Mouse (Mus musculus) limb, embryonic 13.5 days (tissue): ENCODE data around the gene Cyp2d26. TPM values are rescaled to one million over a fixed set of nuclear protein-coding genes. Genes with fewer than 3 reads are reported as not detected.
A peak's percentile ranks its signal among the peaks of the same experiment; 100 is the strongest.

Experiments
- ATAC-seq: fragments of 200-750 bp; cut with Nextera tagmentation; 2 replicates; pipeline ENCODE4 v1.8.0; 2017; ENCODE audit warnings: low read depth, moderate number of reproducible peaks, moderate TSS enrichment; ENCODE audit not compliant: low FRiP score
- H3K27ac ChIP-seq: fragments of 300-500 bp; sonication (generic); 2 replicates; pipeline ENCODE4 v1.5.1; 2015; ENCODE audit warnings: inconsistent platforms, mild to moderate bottlenecking, moderate library complexity
- H3K27me3 ChIP-seq: fragments of 300-500 bp; sonication (generic); 2 replicates; pipeline ENCODE4 v1.6.1; 2015; ENCODE audit warnings: mild to moderate bottlenecking, inconsistent platforms
- H3K36me3 ChIP-seq: fragments of 300-500 bp; sonication (generic); 2 replicates; pipeline ENCODE4 v1.6.1; 2015; ENCODE audit warnings: inconsistent platforms, mild to moderate bottlenecking, moderate library complexity
- H3K4me1 ChIP-seq: fragments of 300-500 bp; sonication (generic); 2 replicates; pipeline ENCODE4 v1.6.1; 2015; ENCODE audit warnings: inconsistent platforms
- H3K4me2 ChIP-seq: fragments of 300-500 bp; sonication (generic); replicated peaks from 2 replicates; pipeline ENCODE4 v1.6.1; 2015; ENCODE audit warnings: inconsistent platforms, mild to moderate bottlenecking, moderate library complexity
- H3K4me3 ChIP-seq: fragments of 300-500 bp; sonication (generic); 2 replicates; pipeline ENCODE4 v1.5.1; 2015; ENCODE audit warnings: moderate library complexity, mild to moderate bottlenecking, inconsistent platforms
- H3K9ac ChIP-seq: fragments of 300-500 bp; sonication (generic); 2 replicates; pipeline ENCODE4 v1.6.1; 2015; ENCODE audit warnings: mild to moderate bottlenecking, inconsistent platforms
- H3K9me3 ChIP-seq: fragments of 300-500 bp; sonication (generic); 2 replicates; pipeline ENCODE4 v1.6.1; 2016; ENCODE audit warnings: inconsistent platforms
- WGBS: fragments of 180-500 bp; shearing (Covaris S2); methylation state at CpG from one replicate; pipeline ENCODE4 v1.1.7; 2015; 5-methylcytosine and 5-hydroxymethylcytosine counted together
- polyA plus RNA-seq: library from polyadenylated mRNA; unstranded; fragments of >200 nt; fragmentation: Nextera tagmentation; extraction: Ambion mirVana; gene quantifications from 2 replicates; pipeline ENCODE4 v1.2.1, GENCODE M21; 2015

Gene Cyp2d26
- not detected in 2 replicates for polyA plus RNA-seq

- H3K4me3 ChIP-seq: no peak within 1 kb of the TSS
- H3K9me3 ChIP-seq: no peaks in the 10 kb centered on the region
- no peak within 1 kb of the TSS for H3K9ac ChIP-seq
- no peak within 1 kb of the TSS for H3K4me2 ChIP-seq
- 81% methylated on average over 5 of the region's 5 CpGs for WGBS
- no peaks in the 10 kb centered on the region for H3K4me1 ChIP-seq
- H3K27me3 ChIP-seq: no peaks in the 10 kb centered on the region
- ATAC-seq: no peak
- H3K27ac ChIP-seq: no peak within 1 kb of the TSS
- H3K36me3 ChIP-seq: no peaks in the 10 kb centered on the region
These were observed at the start of gene Cyp2d26 for GRCm38 (mm10) chr15:82794277-82794676. TSS of gene Cyp2d26 (minus strand) at chr15:82794294.

DNA sequence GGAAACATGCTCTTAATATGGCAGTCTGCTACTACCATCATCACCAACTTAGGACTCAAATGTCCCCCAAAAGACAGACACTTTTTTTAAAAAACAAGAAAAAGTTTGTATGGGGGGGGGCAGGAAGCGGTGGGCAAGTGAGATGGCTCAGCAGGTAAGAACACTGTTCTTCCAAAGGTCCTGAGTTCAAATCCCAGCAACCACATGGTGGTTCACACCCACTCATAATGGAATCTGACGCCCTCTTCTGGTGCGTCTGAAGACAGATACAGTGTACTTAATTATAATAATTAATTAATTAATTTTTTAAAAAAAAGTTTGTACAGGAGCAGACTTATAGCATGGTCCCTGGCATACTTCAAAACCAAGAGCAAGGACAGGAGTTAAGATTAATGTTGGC lies 45.1 kb upstream of the Cyp2d26 start:
- ATAC-seq: no peak
- no peaks in the 10 kb centered on the region for H3K9me3 ChIP-seq
- WGBS: 94% methylated on average over 3 of the region's 3 CpGs

DNA sequence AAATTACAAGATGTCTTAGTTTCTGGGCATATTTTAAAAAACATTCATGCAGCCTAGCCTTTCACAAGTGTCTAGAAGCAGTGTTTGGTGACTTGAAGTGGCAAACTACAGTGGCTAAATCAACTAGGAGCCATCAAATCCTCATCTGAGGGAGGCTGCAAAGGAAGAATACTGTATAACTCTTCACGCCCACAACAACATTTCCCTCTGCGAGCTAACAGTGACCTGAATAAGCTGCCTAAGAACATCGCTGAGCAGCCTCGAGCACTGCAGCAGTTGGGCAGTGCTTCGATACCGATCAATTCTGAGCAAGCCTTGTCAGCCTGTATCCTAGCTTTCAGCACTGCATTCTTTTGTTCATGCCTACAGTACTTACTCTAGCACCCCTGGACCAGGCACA lies 35.8 kb upstream of the Cyp2d26 start:
- Histone ChIP-seq H3K9me3 (no peaks in the 10 kb centered on the region), H3K4me3 (no peak overlapping the region), H3K9ac (no peak overlapping the region), H3K27ac (no peak overlapping the region), H3K4me2 (no peak overlapping the region), H3K36me3 (peaks cover 18% of the 10 kb centered on the region), H3K4me1 (no peaks in the 10 kb centered on the region), H3K27me3 (no peaks in the 10 kb centered on the region)
- 91% methylated on average over 6 of the region's 6 CpGs for WGBS
- no peak for ATAC-seq

More for the DNA sequence above, 45.1 kb upstream of the Cyp2d26 start:
- Histone ChIP-seq H3K27me3 (no peaks in the 10 kb centered on the region), H3K27ac (no peak overlapping the region), H3K4me2 (no peak overlapping the region), H3K9ac (no peak overlapping the region), H3K36me3 (peaks cover 20% of the 10 kb centered on the region), H3K4me1 (no peaks in the 10 kb centered on the region), H3K4me3 (no peak overlapping the region)

DNA sequence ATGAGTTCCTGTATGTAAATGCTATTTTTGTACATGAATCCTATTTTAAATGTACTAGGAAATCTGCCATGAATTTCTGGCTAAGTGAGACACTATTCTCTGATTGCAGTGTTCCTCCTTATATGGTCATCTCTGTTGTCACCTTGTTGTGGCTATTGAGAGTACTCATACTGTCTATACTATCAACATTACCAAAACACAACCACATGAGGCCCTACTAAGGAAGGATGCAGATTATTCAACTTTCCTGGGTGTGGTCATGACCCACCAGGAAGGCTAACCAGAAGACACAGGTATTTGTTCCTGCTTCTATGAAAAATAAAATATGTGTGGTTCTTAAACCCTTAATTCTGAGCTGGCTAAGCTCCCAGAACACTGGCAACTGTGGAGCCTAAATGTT lies 31.8 kb upstream of the Cyp2d26 start:
- no peak for ATAC-seq
- H3K36me3 ChIP-seq: peaks cover 23% of the 10 kb centered on the region
- no peak overlapping the region for H3K27ac ChIP-seq
- H3K4me3 ChIP-seq: no peak overlapping the region
- H3K9me3 ChIP-seq: no peaks in the 10 kb centered on the region
- no peak overlapping the region for H3K9ac ChIP-seq
- no peaks in the 10 kb centered on the region for H3K27me3 ChIP-seq
- no peak overlapping the region for H3K4me2 ChIP-seq
- no peaks in the 10 kb centered on the region for H3K4me1 ChIP-seq

GRCm38 (mm10) chr15:82822347-82822746 lies 28.3 kb upstream of the Cyp2d26 start:
- Histone ChIP-seq H3K9ac (no peak overlapping the region), H3K4me3 (no peak overlapping the region), H3K36me3 (peaks cover 30% of the 10 kb centered on the region), H3K27me3 (no peaks in the 10 kb centered on the region), H3K27ac (no peak overlapping the region), H3K4me1 (no peaks in the 10 kb centered on the region), H3K9me3 (no peaks in the 10 kb centered on the region), H3K4me2 (no peak overlapping the region)
- whole genome bisulfite sequencing: 60% methylated on average over 3 of the region's 4 CpGs
- ATAC-seq: no peak

DNA sequence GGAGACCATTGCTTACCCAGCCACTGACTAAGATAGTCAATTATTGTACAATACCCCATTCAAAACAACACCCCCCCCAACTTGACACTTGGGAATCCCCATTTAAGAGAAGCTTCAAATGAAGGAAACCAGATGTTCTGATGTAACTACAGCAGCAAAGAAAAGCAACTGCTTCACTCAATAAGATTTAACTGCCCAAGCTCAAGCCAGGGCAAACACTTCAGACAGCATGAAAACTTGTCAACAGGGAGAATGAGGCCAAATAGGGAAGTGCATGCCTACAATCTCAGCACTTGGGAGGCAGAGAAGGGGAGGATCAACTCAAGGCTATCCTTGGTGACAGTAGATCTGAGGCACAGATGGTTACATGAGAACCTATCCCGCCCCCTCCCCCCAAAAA lies 27.6 kb upstream of the Cyp2d26 start:
- Histone ChIP-seq H3K9ac (no peak overlapping the region), H3K4me1 (no peaks in the 10 kb centered on the region), H3K36me3 (peaks cover 26% of the 10 kb centered on the region), H3K4me3 (no peak overlapping the region), H3K27ac (no peak overlapping the region), H3K9me3 (no peaks in the 10 kb centered on the region), H3K4me2 (no peak overlapping the region), H3K27me3 (no peaks in the 10 kb centered on the region)
- 83% methylated on average over 1 of the region's 1 CpGs for WGBS
- no peak for ATAC-seq

- H3K36me3 ChIP-seq: peaks cover 43% of the 10 kb centered on the region
These were observed 21.2 kb upstream of the Cyp2d26 start for GRCm38 (mm10) chr15:82815296-82815695.

GRCm38 (mm10) chr15:82814806-82815205 lies 20.7 kb upstream of the Cyp2d26 start:
- Histone ChIP-seq H3K9me3 (no peaks in the 10 kb centered on the region), H3K4me1 (no peaks in the 10 kb centered on the region), H3K4me2 (no peak overlapping the region), H3K27me3 (no peaks in the 10 kb centered on the region), H3K9ac (no peak overlapping the region), H3K4me3 (no peak overlapping the region), H3K36me3 (peaks cover 48% of the 10 kb centered on the region), H3K27ac (no peak overlapping the region)
- no peak for ATAC-seq
- 70% methylated on average over 4 of the region's 4 CpGs for WGBS

More at GRCm38 (mm10) chr15:82815296-82815695, 21.2 kb upstream of the Cyp2d26 start:
- Histone ChIP-seq H3K4me1 (no peaks in the 10 kb centered on the region), H3K4me2 (no peak overlapping the region), H3K27ac (no peak overlapping the region), H3K4me3 (no peak overlapping the region), H3K9ac (no peak overlapping the region), H3K27me3 (no peaks in the 10 kb centered on the region), H3K9me3 (no peaks in the 10 kb centered on the region)
- ATAC-seq: no peak
- 86% methylated on average over 4 of the region's 4 CpGs for WGBS

DNA sequence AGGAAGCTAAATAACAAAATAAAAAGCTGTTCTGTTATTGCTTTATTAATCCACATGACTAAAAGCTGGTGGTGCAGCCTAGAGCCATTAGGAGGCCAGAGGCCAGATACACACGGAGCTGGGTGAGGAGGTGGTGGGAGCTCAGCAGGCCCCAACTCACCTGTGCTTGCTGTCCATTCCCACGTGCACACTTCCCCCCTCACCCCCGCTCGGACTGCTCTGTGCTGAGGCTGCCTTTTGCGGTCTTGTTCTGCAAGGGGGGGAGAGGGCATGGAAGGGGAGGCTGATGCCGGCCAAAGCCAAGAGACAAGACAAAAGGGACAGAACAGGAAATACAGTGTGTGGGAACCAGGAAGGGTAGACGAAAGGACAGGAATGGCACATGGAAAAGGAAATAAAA lies 20.2 kb upstream of the Cyp2d26 start:
- Histone ChIP-seq H3K27me3 (no peaks in the 10 kb centered on the region), H3K4me2 (no peak overlapping the region), H3K4me1 (no peaks in the 10 kb centered on the region), H3K27ac (no peak overlapping the region), H3K9me3 (no peaks in the 10 kb centered on the region), H3K9ac (no peak overlapping the region), H3K36me3 (peaks cover 53% of the 10 kb centered on the region), H3K4me3 (no peak overlapping the region)
- ATAC-seq: no peak
- WGBS: 83% methylated on average over 7 of the region's 7 CpGs

DNA sequence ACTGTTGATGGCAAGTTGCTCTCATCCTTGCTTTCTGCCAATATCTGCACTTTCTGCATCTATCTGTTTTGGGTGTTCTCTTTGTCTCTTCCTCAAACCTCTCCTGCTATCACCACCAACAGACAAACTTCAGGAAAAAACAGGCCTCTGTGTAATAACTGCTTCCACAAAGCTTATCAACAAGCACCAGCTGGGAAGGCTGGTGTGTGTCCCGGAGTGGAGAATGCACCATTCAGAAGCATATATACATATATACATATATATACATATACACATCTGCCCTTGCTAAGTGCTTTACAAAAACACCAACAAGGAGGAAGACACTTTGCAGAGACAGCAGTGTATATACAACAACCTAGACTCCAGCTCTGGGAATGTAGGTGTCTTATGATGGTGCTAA lies 16.5 kb upstream of the Cyp2d26 start:
- WGBS: 94% methylated on average over 1 of the region's 1 CpGs
- H3K4me3 ChIP-seq: no peak overlapping the region
- no peak overlapping the region for H3K4me2 ChIP-seq
- no peaks in the 10 kb centered on the region for H3K4me1 ChIP-seq
- no peak for ATAC-seq
- H3K27me3 ChIP-seq: no peaks in the 10 kb centered on the region
- H3K27ac ChIP-seq: no peak overlapping the region
- no peak overlapping the region for H3K9ac ChIP-seq
- peaks cover 46% of the 10 kb centered on the region for H3K36me3 ChIP-seq
- H3K9me3 ChIP-seq: no peaks in the 10 kb centered on the region

DNA sequence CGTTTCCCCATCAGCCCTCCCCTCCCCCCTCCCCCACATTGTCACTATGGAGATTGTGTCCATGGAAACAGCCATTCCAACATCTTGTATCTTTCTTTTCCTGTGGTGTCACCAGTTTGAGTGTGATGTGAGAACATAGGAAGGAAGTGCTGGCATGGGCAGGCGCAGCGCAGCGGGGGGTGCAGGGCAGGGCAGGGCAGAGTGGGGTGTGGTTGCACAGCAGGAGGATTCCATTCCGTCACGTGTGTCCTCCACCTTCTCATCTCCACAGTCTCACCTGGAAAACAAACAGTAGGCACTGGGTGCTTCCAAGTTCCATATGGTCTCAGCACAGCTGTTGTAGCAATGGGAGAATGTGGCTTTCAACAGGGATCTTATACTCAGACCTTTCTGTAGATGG lies 15.4 kb upstream of the Cyp2d26 start:
- H3K4me2 ChIP-seq: no peak overlapping the region
- ATAC-seq: no peak
- H3K9ac ChIP-seq: no peak overlapping the region
- H3K27ac ChIP-seq: no peak overlapping the region
- no peaks in the 10 kb centered on the region for H3K27me3 ChIP-seq
- H3K36me3 ChIP-seq: peaks cover 45% of the 10 kb centered on the region
- no peak overlapping the region for H3K4me3 ChIP-seq
- 83% methylated on average over 6 of the region's 6 CpGs for WGBS
- H3K4me1 ChIP-seq: no peaks in the 10 kb centered on the region
- no peaks in the 10 kb centered on the region for H3K9me3 ChIP-seq

DNA sequence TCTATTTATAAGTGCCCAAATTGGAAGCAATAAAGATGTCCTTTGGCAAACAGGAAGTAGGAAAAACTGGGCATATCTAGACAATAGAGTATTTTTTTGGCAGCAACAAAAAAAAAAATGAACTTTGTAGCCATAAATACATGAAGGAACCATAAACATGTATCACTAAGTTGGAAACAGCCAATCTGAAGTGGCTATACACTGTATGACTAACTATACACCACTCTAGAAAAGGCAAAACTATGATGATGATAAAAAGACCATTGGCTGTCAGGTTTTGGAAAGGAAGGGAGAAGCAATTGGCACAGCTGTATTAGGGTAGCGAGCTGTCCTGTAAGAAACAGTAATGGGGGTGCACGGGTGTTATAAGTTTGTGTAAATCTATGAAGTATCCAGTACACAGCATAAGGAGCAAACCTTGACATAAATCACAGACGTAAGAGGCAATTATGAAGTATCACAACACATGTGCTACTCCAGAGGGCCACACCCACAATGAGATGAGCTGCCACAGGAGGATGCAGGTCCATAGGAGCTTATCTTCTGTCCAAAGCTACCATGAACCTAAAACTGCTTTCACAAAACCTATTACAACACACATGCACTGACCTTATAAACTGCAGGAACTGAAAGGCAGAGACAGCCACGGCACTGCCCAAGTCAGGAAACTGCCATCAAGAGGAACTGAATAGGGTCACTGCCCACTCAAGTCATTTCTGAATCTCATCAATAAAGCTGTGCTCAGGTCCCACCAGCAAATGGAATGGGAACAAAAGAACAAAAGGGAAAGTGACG lies 13.1 kb upstream of the Cyp2d26 start:
- Histone ChIP-seq H3K36me3 (peaks cover 26% of the 10 kb centered on the region), H3K27me3 (no peaks in the 10 kb centered on the region), H3K4me1 (no peaks in the 10 kb centered on the region), H3K9me3 (no peaks in the 10 kb centered on the region), H3K9ac (0 out of 2 replicates have a peak overlapping the region, but pooled peaks have one; percentile 26), H3K27ac (no peak overlapping the region), H3K4me2 (no peak overlapping the region), H3K4me3 (no peak overlapping the region)
- ATAC-seq: no peak
- 79% methylated on average over 5 of the region's 5 CpGs for WGBS
